Comparison of ENCODE assay signal across 13 mouse cellular contexts in the genomic region with DNA sequence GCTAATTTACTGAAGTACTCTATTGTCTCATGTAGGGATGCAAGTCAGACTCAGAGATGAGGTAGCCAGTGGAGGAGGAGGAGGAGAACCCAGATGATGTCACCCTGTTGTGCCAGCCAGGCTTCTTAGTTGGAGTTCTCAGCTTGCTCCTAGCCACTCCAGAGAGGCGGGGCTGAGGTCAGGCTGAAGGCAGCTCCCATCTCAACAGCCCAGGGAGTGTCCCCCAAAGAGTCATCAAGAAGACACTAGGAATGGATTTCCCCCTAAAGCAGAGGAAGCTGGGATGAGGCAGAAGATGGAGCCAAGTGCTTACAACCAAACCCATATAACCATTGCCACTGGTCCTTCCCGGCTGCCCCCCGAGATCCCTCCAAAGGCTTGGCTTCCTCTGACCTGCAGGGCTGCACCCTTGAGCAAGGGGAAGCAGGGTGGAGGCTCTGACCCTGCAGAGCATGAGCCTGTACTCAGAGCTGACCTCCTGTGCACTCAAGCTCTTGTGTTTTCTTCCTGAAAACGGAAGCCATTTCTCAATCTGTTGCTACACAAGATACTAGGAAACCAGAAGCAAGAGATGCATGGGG. TPM values are rescaled to one million over a fixed set of nuclear protein-coding genes. Genes with fewer than 3 reads are reported as not detected.
A peak's percentile ranks its signal among the peaks of the same experiment; 100 is the strongest.
DNase-seq lines count a peak whose midpoint lies in the region; ATAC-seq and TF ChIP-seq lines count a peak whose summit lies in the region.
"Had no signal": no experiment of that assay in that cellular context is flagged by ENCODE, and none has a peak within 500 bp of the region (broad histone marks: within the 10 kb centered on the region; RNA-seq: fewer than 3 reads in every experiment).

No protein-coding gene starts in this region.

- H3K36me3 ChIP-seq in heart, adult 2 months (ENCODE audit: control insufficient read depth, insufficient read depth, low read length): no peaks in the 10 kb centered on the region
- H3K36me3 ChIP-seq in heart, embryonic 12.5 days: no peaks in the 10 kb centered on the region
- H3K36me3 ChIP-seq in embryonic facial prominence, embryonic 10.5 days (replicated peaks): no peaks in the 10 kb centered on the region
- no peaks in the 10 kb centered on the region for H3K36me3 ChIP-seq in liver, embryonic 16.5 days (ENCODE audit: control insufficient read depth, insufficient read depth)
- H3K36me3 ChIP-seq: hindbrain, embryonic 15.5 days; midbrain, embryonic 13.5 days had no signal

- 0 out of 2 replicates have a peak, but pooled peaks have one; percentile 10 for TF ChIP-seq CTCF in heart, adult 2 months (IDR thresholded peaks at IDR 0.05)

- no peak overlapping the region for H3K4me2 ChIP-seq in heart, embryonic 12.5 days
- H3K4me2 ChIP-seq in liver, embryonic 16.5 days (ENCODE audit: low read depth, low read length): no peak overlapping the region
- H3K4me2 ChIP-seq: hindbrain, embryonic 15.5 days; midbrain, embryonic 13.5 days had no signal

- H3K4me1 ChIP-seq in heart, adult 2 months (ENCODE audit: control insufficient read depth, insufficient read depth, low read length): peaks cover 29% of the 10 kb centered on the region
- peaks cover 72% of the 10 kb centered on the region for H3K4me1 ChIP-seq in heart, embryonic 12.5 days (replicated peaks)
- peaks cover 47% of the 10 kb centered on the region for H3K4me1 ChIP-seq in embryonic facial prominence, embryonic 10.5 days
- H3K4me1 ChIP-seq in liver, embryonic 16.5 days (ENCODE audit: control insufficient read depth, low read depth, low read length): peaks cover 9% of the 10 kb centered on the region

- WGBS in heart, adult 2 months: 50% methylated on average over 4 of the region's 4 CpGs
- 84% methylated on average over 4 of the region's 4 CpGs for WGBS in heart, embryonic 12.5 days
- 85% methylated on average over 4 of the region's 4 CpGs for WGBS in embryonic facial prominence, embryonic 10.5 days
- 37% methylated on average over 4 of the region's 4 CpGs for WGBS in liver, embryonic 16.5 days (ENCODE audit: insufficient replicate concordance)

- no peak for TF ChIP-seq POLR2A in heart, adult 2 months (IDR thresholded peaks at IDR 0.05; ENCODE audit: insufficient read depth, low read depth, low read length)

- peak in 1 of 2 experiments; percentile 65 for DNase-seq in heart, adult 2 months
- peak; percentile 95 for DNase-seq in 416B (ENCODE audit: low read depth)
- no peak for DNase-seq in embryonic facial prominence, embryonic 10.5 days (ENCODE audit: low spot score)
- no peak for DNase-seq in left cerebral cortex, postnatal 14 days (ENCODE audit: low spot score in 2 of 2)
- DNase-seq in adrenal gland, postnatal 25 days: no peak
- DNase-seq in thymus, postnatal 14 days: no peak
- DNase-seq: adrenal gland, postnatal 10 days had no signal

- no peaks in the 10 kb centered on the region for H3K9me3 ChIP-seq in heart, embryonic 12.5 days (replicated peaks)
- H3K9me3 ChIP-seq in embryonic facial prominence, embryonic 10.5 days: no peaks in the 10 kb centered on the region
- no peaks in the 10 kb centered on the region for H3K9me3 ChIP-seq in liver, embryonic 16.5 days (replicated peaks; ENCODE audit: control insufficient read depth, low read length)
- H3K9me3 ChIP-seq: hindbrain, embryonic 15.5 days; midbrain, embryonic 13.5 days had no signal

- H3K27ac ChIP-seq in heart, adult 2 months: peak overlapping the region; percentile 52
- H3K27ac ChIP-seq in heart, embryonic 12.5 days (ENCODE audit: poor library complexity, severe bottlenecking): no peak overlapping the region
- peak overlapping the region; percentile 52 for H3K27ac ChIP-seq in embryonic facial prominence, embryonic 10.5 days (replicated peaks)
- H3K27ac ChIP-seq in liver, embryonic 16.5 days (ENCODE audit: low read length): peak overlapping the region; percentile 58
- H3K27ac ChIP-seq: hindbrain, embryonic 15.5 days; midbrain, embryonic 13.5 days had no signal

- TF ChIP-seq EP300 in heart, adult 2 months (IDR thresholded peaks at IDR 0.05; ENCODE audit: insufficient read depth, low read depth, low read length): no peak

- no peaks in the 10 kb centered on the region for H3K79me2 ChIP-seq in heart, adult 2 months (replicated peaks; ENCODE audit: control insufficient read depth, insufficient read depth, low read length)

- intact Hi-C loops in heart, adult 2 months (cut with DNase I): no loop called here
- intact Hi-C loops in left cerebral cortex, postnatal 14 days (cut with DNase I): no loop called here

- no peak overlapping the region for H3K4me3 ChIP-seq in heart, adult 2 months
- H3K4me3 ChIP-seq in heart, embryonic 12.5 days: no peak overlapping the region
- no peak overlapping the region for H3K4me3 ChIP-seq in embryonic facial prominence, embryonic 10.5 days
- H3K4me3 ChIP-seq in liver, embryonic 16.5 days (ENCODE audit: low read depth, low read length): no peak overlapping the region
- H3K4me3 ChIP-seq: hindbrain, embryonic 15.5 days; midbrain, embryonic 13.5 days had no signal

- no peak for ATAC-seq in heart, embryonic 12.5 days (ENCODE audit: insufficient number of reproducible peaks, low FRiP score)
- peak; percentile 37 for ATAC-seq in liver, embryonic 16.5 days (ENCODE audit: low read depth)
- ATAC-seq: forebrain, embryonic 14.5 days; midbrain, embryonic 13.5 days had no signal

- H3K9ac ChIP-seq in heart, adult 2 months (ENCODE audit: low read depth, low read length): no peak overlapping the region
- no peak overlapping the region for H3K9ac ChIP-seq in heart, embryonic 12.5 days
- H3K9ac ChIP-seq in liver, embryonic 16.5 days (ENCODE audit: low read depth, low read length): no peak overlapping the region
- H3K9ac ChIP-seq: hindbrain, embryonic 15.5 days; midbrain, embryonic 13.5 days had no signal

- H3K27me3 ChIP-seq in heart, adult 2 months (ENCODE audit: control insufficient read depth, insufficient read depth, low read length): no peaks in the 10 kb centered on the region
- H3K27me3 ChIP-seq in heart, embryonic 12.5 days (replicated peaks): no peaks in the 10 kb centered on the region
- no peaks in the 10 kb centered on the region for H3K27me3 ChIP-seq in embryonic facial prominence, embryonic 10.5 days (replicated peaks; ENCODE audit: low read depth, poor library complexity, severe bottlenecking)
- H3K27me3 ChIP-seq in liver, embryonic 16.5 days (ENCODE audit: control insufficient read depth, insufficient read depth, low read depth, low read length): no peaks in the 10 kb centered on the region
- H3K27me3 ChIP-seq: CH12.LX; hindbrain, embryonic 15.5 days; midbrain, embryonic 13.5 days had no signal

RNA-seq across cellular contexts. Expression of gene Ksr1, which starts 58.4 kb away (rescaled TPM):
- total RNA-seq in heart, adult 2 months (2021): 1 to 10 TPM; 5.1 to 7.0 TPM
- 6.7 and 7.8 TPM in 2 replicates for polyA plus RNA-seq in heart, adult 2 months (2012; rRNA removed)
- 3.3 and 3.5 TPM in 2 replicates for polyA plus RNA-seq in heart, embryonic 12.5 days (2016; fragmentation: Nextera tagmentation; extraction: Ambion mirVana)
- 1.0 and 1.5 TPM in 2 replicates for polyA plus RNA-seq in embryonic facial prominence, embryonic 10.5 days (2016; fragmentation: Nextera tagmentation; extraction: Ambion mirVana)
- 1.9 and 2.3 TPM in 2 replicates for polyA plus RNA-seq in liver, embryonic 16.5 days (2015; fragmentation: Nextera tagmentation; extraction: Ambion mirVana)
- 10 to 100 TPM; 55.5 to 56.7 TPM for total RNA-seq in left cerebral cortex, postnatal 14 days (2021)
- 11.1 and 15.0 TPM in 2 replicates for total RNA-seq in adrenal gland, postnatal 25 days (2021)
